Mouse (Mus musculus) heart, embryonic 13.5 days (tissue): ENCODE results near the gene Chrna1. TPM values are rescaled to one million over a fixed set of nuclear protein-coding genes. Genes with fewer than 3 reads are reported as not detected.

Experiments used
- ATAC-seq: fragments of 200-750 bp; cut with Nextera tagmentation; 2 replicates; pipeline ENCODE4 v1.8.0; 2017; ENCODE audit warnings: moderate TSS enrichment; ENCODE audit not compliant: insufficient number of reproducible peaks, low FRiP score, low TSS enrichment; ENCODE audit errors: extremely low read depth
- H3K27ac ChIP-seq: fragments of 300-500 bp; sonication (generic); replicated peaks from 2 replicates; pipeline ENCODE4 v1.5.1; 2015; ENCODE audit warnings: moderate library complexity, mild to moderate bottlenecking, inconsistent platforms
- H3K27me3 ChIP-seq: fragments of 300-500 bp; sonication (generic); replicated peaks from 2 replicates; pipeline ENCODE4 v1.6.1; 2015; ENCODE audit warnings: mild to moderate bottlenecking, inconsistent platforms
- H3K36me3 ChIP-seq: fragments of 300-500 bp; sonication (generic); 2 replicates; pipeline ENCODE4 v1.6.1; 2015; ENCODE audit warnings: mild to moderate bottlenecking, inconsistent platforms
- H3K4me1 ChIP-seq: fragments of 300-500 bp; sonication (generic); 2 replicates; pipeline ENCODE4 v1.6.1; 2015; ENCODE audit warnings: inconsistent platforms
- H3K4me2 ChIP-seq: fragments of 300-500 bp; sonication (generic); 2 replicates; pipeline ENCODE4 v1.6.1; 2015; ENCODE audit warnings: inconsistent platforms, mild to moderate bottlenecking, moderate library complexity
- H3K4me3 ChIP-seq: fragments of 300-500 bp; sonication (generic); 2 replicates; pipeline ENCODE4 v1.5.1; 2015; ENCODE audit warnings: moderate library complexity, mild to moderate bottlenecking, inconsistent platforms
- H3K9ac ChIP-seq: fragments of 300-500 bp; sonication (generic); 2 replicates; pipeline ENCODE4 v1.6.1; 2015; ENCODE audit warnings: inconsistent platforms, mild to moderate bottlenecking, moderate library complexity
- H3K9me3 ChIP-seq: fragments of 300-500 bp; sonication (generic); 2 replicates; pipeline ENCODE4 v1.6.1; 2016; ENCODE audit warnings: inconsistent platforms
- WGBS: fragments of 180-500 bp; shearing (Covaris S2); methylation state at CpG from one replicate; pipeline ENCODE4 v1.1.7; 2015; ENCODE audit warnings: mixed read lengths; 5-methylcytosine and 5-hydroxymethylcytosine counted together
- polyA plus RNA-seq: library from polyadenylated mRNA; unstranded; fragments of >200 nt; fragmentation: Nextera tagmentation; extraction: Ambion mirVana; gene quantifications from 2 replicates; pipeline ENCODE4 v1.2.1, GENCODE M21; 2015

The Chrna1 gene
- polyA plus RNA-seq: 0.15 and 0.37 TPM in 2 replicates

DNA sequence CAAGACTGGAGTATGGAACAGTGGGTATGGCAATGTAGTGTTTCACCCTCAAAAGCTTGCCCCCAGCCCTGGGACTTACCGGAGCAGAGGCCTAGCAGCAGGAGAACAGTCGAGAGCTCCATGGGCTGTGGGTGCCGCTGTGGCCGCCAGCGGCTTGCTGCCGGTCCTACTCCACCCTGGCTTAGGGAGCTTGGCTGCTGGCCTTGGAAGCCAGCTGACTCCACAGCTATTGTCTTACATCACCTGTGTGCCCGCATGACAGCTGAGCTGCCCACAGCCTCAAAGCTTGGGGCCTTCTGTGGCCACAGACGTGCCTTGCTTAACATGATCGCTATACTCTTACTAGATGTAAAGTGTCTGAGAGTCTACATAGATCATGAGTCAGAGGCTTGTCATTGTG lies at the start of gene Chrna1:
Chrna1 (minus strand) TSS at position 173 of the 400 bp plus-strand sequence.
- Histone ChIP-seq H3K9me3 (no peaks in the 10 kb centered on the region), H3K4me2 (no peak within 1 kb of the TSS), H3K4me1 (peaks cover 6% of the 10 kb centered on the region), H3K27ac (no peak within 1 kb of the TSS), H3K27me3 (peaks cover 5% of the 10 kb centered on the region; the same call in 1 of the 2 replicates), H3K36me3 (no peaks in the 10 kb centered on the region), H3K4me3 (no peak within 1 kb of the TSS), H3K9ac (no peak within 1 kb of the TSS)
- WGBS: 90% methylated on average over 9 of the region's 9 CpGs
- no peak for ATAC-seq

DNA sequence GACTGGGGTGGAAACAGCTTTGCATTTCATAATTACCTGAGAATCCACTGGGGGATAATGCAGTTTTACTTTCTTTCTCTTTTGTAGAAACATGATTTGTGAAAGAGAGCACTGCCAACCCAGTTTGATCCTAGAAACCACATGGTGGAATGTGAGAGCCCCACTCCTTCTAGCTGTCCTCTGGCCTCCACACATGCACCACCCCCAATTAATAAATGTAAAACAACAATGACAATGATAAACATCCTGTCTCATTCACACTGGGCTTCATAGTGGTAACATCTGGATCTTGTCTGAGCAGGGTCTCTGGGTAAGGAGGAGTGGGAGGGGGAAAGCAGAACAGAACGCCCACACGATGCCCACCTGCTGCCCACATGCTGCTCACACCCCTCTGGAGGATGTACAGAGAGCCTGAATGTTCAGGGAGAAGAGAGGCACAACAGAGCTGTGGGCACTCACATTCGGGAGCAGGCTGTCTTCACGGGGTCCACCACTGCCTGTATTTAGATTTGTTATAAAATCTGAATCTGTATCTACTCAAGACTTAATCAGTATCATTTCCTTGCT lies 38.4 kb upstream of the Chrna1 start:
- no peak overlapping the region for H3K27ac ChIP-seq
- no peak overlapping the region for H3K4me3 ChIP-seq
- H3K4me2 ChIP-seq: no peak overlapping the region
- H3K36me3 ChIP-seq: peaks cover 47% of the 10 kb centered on the region
- no peak for ATAC-seq
- H3K27me3 ChIP-seq: no peaks in the 10 kb centered on the region
- 75% methylated on average over 4 of the region's 4 CpGs for WGBS
- no peak overlapping the region for H3K9ac ChIP-seq
- H3K4me1 ChIP-seq: no peaks in the 10 kb centered on the region
- H3K9me3 ChIP-seq: no peaks in the 10 kb centered on the region

DNA sequence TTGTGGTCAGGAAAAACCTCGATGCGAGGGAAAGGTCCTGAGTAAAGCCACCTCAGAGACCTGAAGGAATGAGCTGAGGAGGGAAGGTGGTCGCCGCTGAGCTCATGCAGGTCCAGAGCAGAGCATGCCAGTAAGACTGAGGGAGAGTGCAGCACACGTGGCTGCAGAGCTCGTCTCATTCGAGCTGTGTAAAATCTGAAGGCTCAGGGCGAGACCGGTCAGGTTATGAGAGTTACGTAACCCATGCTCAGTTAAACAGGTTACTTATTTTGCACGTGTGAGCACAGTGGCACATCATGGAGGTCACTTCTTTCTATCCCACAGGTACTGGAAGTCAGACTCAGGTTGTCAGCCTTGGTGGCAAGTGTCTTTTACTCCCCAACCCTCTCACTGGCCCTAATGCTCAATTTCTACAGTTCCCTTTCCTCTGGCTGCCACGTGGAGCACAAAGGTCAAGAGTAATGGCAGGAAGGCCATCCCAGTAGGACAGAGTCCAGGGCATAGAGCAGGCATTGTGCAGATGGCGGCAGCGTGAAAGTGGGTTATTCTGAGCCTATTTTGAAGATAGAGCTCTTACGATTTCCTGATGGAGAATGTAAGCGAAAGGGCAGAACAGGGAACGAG lies 36.4 kb upstream of the Chrna1 start:
- Histone ChIP-seq H3K4me1 (no peaks in the 10 kb centered on the region), H3K4me3 (no peak overlapping the region), H3K27me3 (no peaks in the 10 kb centered on the region), H3K36me3 (peaks cover 44% of the 10 kb centered on the region), H3K4me2 (no peak overlapping the region), H3K9me3 (no peaks in the 10 kb centered on the region), H3K27ac (no peak overlapping the region), H3K9ac (no peak overlapping the region)
- 86% methylated on average over 17 of the region's 17 CpGs for WGBS
- ATAC-seq: no peak

DNA sequence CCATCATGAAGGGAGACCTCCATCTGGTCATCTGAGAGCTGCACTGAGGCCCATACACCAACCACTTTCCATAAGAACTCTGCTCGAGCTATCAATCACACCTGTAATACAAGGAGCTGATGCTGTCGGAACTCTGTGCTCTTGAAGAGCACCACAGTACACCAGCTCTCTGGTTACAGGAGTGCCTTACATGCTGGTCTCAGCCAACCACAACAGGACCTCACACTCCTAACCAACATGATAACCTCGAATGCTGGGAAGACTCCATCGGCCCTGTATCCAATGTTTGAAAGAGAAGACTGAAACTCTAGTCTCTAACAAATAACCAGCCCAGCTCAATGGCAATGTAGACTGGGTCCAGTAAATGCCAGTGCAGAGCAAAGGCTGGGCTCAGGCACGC lies 35.3 kb upstream of the Chrna1 start:
- Histone ChIP-seq H3K9me3 (no peaks in the 10 kb centered on the region), H3K9ac (no peak overlapping the region), H3K36me3 (peaks cover 47% of the 10 kb centered on the region), H3K27ac (no peak overlapping the region), H3K4me1 (no peaks in the 10 kb centered on the region), H3K4me3 (no peak overlapping the region), H3K4me2 (no peak overlapping the region), H3K27me3 (no peaks in the 10 kb centered on the region)
- no peak for ATAC-seq
- 79% methylated on average over 5 of the region's 5 CpGs for WGBS

DNA sequence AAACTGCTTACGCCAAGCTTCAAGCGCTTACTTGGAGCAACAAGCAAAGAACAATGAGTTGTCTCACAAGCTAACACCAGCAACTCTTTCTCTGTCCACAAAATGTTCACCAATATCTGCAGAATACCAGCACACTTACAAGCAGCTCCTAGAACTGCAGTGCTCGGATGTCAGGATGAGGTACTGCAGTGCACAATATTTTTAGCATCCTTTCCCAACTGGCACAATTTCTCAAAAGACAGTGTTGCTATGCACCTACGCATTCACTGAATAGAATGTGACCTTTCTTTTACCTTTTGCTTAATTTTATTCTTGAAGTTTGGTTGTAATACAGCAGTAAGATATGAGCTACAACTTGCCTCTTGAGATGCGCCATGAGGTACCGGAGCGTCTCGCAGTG lies 34.2 kb upstream of the Chrna1 start:
- H3K4me2 ChIP-seq: no peak overlapping the region
- H3K9ac ChIP-seq: no peak overlapping the region
- no peak overlapping the region for H3K27ac ChIP-seq
- peaks cover 8% of the 10 kb centered on the region for H3K4me1 ChIP-seq
- WGBS: 89% methylated on average over 8 of the region's 8 CpGs
- no peak for ATAC-seq
- no peaks in the 10 kb centered on the region for H3K27me3 ChIP-seq
- peaks cover 47% of the 10 kb centered on the region for H3K36me3 ChIP-seq
- no peak overlapping the region for H3K4me3 ChIP-seq
- no peaks in the 10 kb centered on the region for H3K9me3 ChIP-seq

DNA sequence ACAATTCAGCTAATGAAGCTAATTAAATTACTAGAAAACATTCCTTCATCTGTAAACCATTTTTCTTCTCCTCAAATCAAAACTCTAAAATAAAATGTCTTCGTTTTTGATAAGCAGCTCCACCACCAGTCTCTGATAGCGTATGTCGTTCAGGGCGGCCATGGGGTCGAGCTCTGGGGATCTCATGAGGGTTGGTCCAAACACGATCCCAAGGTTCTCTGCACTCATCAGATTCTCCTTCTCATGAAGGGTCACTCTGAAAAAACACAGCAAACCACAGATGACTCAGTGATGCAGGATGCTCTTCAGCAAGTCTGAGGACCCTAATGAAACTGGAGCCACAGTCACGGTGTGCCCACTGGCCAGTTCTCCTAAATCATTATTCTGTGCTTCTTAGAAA lies 32.8 kb upstream of the Chrna1 start:
- Histone ChIP-seq H3K4me2 (no peak overlapping the region), H3K4me1 (peaks cover 10% of the 10 kb centered on the region), H3K4me3 (no peak overlapping the region), H3K9me3 (no peaks in the 10 kb centered on the region), H3K9ac (no peak overlapping the region), H3K27me3 (no peaks in the 10 kb centered on the region), H3K27ac (no peak overlapping the region), H3K36me3 (peaks cover 47% of the 10 kb centered on the region)
- no peak for ATAC-seq
- 83% methylated on average over 7 of the region's 7 CpGs for WGBS

DNA sequence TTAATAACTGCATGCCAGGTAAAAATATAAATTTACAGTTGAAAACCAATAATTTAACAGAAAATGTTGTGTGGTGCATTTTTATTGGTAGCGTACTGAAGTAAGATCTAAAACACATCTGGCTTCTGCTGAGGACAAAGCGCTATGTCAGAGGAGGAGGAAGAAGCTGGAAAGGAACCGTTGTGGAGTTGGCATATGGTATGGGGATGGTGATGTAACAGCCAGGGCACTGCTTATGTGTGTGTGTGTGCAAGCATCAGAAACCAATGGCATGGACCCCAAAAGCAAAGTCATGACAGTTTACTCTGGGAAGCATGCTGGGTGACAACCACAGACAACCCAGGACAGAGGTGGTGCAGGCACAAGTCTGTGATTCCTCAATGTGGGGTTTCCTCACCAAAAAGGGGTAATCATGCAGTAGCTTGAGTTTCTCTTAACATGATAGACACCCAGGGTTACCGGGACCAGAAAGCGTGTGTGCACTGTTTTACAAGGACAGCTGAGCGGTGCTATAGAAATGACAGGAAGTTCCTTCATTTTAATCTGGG lies 32.3 kb upstream of the Chrna1 start:
- Histone ChIP-seq H3K27me3 (no peaks in the 10 kb centered on the region), H3K9me3 (no peaks in the 10 kb centered on the region), H3K4me2 (no peak overlapping the region), H3K27ac (no peak overlapping the region), H3K4me3 (no peak overlapping the region), H3K9ac (no peak overlapping the region), H3K36me3 (peaks cover 43% of the 10 kb centered on the region), H3K4me1 (peaks cover 15% of the 10 kb centered on the region)
- 89% methylated on average over 6 of the region's 6 CpGs for WGBS
- no peak for ATAC-seq

DNA sequence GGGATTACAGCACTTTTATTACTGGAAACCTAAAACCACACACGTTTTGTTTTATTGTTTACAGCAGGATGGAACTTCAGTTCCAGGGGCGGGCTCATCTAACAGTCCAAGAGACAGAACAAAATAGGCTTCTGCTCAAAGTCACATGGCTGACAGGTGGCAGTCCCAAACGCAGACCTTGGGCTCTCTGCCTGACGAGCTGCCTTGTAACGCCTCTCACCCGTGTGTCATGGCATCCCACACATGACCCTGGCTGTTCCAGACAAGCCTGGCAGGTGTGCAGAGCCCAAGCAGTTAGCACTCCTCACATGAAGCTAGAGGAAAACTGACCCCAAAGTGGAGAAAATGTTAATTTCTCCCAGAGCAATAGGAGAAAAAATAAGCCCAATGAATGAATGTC lies 31.7 kb upstream of the Chrna1 start:
- 66% methylated on average over 6 of the region's 6 CpGs for WGBS
- Histone ChIP-seq H3K4me2 (no peak overlapping the region), H3K4me1 (peaks cover 22% of the 10 kb centered on the region), H3K36me3 (peaks cover 39% of the 10 kb centered on the region), H3K9ac (no peak overlapping the region), H3K27me3 (no peaks in the 10 kb centered on the region), H3K27ac (no peak overlapping the region), H3K9me3 (no peaks in the 10 kb centered on the region), H3K4me3 (no peak overlapping the region)
- ATAC-seq: no peak

DNA sequence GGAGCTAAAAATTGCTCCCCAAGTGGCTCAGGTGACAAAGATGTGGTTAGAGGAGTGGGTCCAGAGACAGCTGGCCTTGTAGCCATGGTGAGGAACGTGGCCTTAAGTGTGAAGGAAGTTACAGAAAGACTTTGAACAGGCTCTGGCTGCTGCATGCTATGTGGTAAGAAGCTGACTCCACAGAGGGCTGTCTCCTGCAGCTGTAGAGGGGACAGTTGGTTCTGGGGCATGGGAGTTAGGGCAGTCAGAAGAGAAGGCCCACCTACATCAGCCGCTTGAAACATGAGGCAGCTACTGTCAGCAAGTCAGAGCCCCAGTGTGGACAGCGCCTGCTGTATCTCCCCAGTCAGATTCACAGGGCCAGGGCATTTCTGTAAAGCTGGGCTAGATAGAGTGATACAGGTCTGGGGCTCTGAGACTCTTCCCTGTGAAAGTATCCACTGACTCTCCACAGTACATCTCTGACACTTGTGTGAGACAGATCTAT lies 29.6 kb upstream of the Chrna1 start:
- no peak overlapping the region for H3K4me3 ChIP-seq
- H3K4me1 ChIP-seq: peaks cover 28% of the 10 kb centered on the region
- H3K4me2 ChIP-seq: no peak overlapping the region
- WGBS: 42% methylated on average over 3 of the region's 3 CpGs
- H3K27me3 ChIP-seq: no peaks in the 10 kb centered on the region
- no peaks in the 10 kb centered on the region for H3K9me3 ChIP-seq
- no peak overlapping the region for H3K27ac ChIP-seq
- ATAC-seq: no peak
- H3K36me3 ChIP-seq: peaks cover 33% of the 10 kb centered on the region
- no peak overlapping the region for H3K9ac ChIP-seq

DNA sequence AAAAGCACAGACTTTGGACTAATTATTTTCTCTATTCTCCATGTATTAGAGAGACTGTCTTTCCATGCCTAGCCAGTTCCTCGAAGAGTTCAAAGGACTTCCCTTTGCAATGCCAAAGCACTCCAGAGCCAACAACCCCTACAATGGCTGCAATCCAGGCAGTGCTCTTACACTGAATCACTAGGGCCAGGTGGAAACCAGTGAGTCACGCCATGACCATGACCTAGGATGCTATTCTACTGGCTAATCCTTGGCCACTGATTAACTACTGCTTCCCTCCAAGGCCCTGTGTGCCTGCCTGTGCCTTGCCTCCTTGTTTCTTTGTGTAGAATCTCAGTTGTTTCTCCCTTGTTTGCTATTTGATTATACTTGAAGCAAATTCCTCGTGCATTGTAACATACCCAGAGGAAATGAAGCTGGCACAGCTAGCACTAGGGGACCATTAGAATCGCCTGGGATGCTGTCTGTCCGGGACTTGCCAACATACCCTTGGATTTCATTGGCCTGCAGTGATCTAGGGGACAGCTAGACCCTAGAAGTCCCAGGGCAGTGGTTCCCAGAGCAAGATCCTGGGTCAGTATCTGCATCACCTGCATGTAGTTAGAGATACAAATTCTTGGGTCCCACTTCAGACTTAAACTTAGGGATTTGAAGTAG lies 29.1 kb upstream of the Chrna1 start:
- Histone ChIP-seq H3K36me3 (peaks cover 28% of the 10 kb centered on the region), H3K4me2 (no peak overlapping the region), H3K27ac (no peak overlapping the region), H3K9me3 (no peaks in the 10 kb centered on the region), H3K27me3 (no peaks in the 10 kb centered on the region), H3K4me3 (no peak overlapping the region), H3K9ac (no peak overlapping the region), H3K4me1 (peaks cover 29% of the 10 kb centered on the region)
- WGBS: 80% methylated on average over 5 of the region's 5 CpGs
- ATAC-seq: no peak

DNA sequence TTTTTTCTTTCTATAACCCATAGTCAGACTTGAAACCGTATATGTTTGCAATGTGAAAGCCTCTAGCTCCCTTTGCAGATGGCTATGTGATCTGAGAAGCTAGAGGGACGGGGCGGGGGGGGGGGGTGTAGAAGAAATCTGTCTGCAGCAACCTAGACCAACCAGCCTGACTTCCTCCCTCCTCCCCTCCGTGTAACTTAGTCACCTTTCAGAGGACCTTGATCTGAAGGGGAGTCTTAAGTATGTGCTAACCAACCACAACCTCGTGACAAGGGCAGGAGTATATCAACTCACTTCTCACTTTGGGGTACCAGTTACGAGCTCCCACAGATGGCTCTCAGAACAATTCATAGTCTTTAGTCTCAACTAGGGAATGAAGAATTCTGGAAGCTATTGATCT lies 28.3 kb upstream of the Chrna1 start:
- Histone ChIP-seq H3K27ac (no peak overlapping the region), H3K9ac (no peak overlapping the region), H3K36me3 (peaks cover 21% of the 10 kb centered on the region), H3K4me2 (no peak overlapping the region), H3K9me3 (no peaks in the 10 kb centered on the region), H3K27me3 (no peaks in the 10 kb centered on the region), H3K4me3 (no peak overlapping the region), H3K4me1 (peaks cover 29% of the 10 kb centered on the region)
- ATAC-seq: no peak
- 77% methylated on average over 6 of the region's 6 CpGs for WGBS
